Mouse (Mus musculus): ENCODE data around the gene Rac1.

The Rac1 gene

DNA sequence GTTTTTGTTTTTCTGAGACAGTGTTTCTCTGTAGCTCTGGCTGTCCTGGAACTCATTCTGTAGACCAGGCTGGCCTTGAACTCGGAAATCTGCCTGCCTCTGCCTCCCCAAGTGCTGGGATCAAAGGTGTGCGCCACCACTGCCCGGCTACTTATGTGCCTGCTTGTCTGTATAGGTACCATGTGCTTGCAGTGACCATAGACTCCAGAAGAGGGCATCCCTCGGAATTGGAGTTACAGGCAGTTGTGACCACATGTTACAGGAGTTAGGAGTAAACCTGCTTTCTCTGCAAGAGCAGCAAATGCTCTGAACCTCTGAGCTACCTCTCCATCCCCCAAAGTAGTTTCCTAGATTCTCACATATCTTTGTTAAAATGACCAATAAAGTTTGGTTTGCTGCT, 36.1 kb downstream of the Rac1 start:
- DNase-seq (ENCODE audit: low spot score), result no peak

DNA sequence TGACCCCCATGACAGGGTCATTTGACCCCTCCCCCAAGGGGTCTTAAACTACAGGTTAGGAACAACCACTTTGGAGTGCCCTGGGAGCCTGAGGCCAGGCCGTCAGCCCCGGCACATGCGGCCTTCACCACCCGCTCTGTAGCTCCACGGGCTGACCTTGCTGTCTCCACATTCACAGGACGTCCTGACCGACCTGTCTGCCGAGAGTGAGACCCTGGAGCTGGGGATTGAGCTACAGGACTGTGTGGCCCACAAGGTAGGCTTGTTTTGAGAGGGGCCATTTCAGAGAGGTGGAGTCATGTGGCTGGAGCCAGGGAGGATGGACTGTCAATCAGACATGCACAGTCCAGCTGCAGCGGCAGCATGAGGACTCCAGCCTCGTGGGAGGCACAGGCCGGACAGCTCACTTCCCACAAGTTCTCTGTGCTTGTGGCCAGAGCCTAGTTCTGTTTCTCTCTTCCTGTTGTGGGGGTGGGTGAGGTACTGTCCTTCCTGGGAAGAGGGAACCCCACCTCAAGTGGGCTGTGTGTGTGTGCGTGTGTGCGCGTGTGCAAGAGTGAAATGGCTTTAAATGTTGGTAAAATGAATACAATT, 38.0 kb downstream of the Rac1 start:
- DNase-seq (ENCODE audit: low spot score), result no peak

DNA sequence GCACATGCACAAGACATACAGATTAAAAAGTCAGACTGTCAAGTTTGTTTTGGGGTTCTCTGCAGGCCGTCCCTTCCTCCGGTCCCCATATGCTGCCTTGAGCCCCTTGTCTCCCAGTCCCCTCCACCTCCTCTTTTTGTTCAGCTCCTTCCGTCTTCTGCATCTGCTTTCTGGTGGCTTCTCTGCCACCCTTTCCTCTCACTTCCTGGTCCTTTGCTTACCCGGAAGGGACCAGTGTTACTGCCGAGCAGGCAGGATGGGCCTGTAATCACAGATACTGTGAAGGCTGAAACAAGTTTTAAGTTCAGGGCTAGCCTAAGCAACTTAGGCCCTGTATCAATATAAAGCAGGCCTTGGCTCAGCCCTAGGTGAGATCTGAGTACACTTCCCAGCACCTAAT, 39.8 kb downstream of the Rac1 start:
- no peak for DNase-seq (ENCODE audit: low spot score)

DNA sequence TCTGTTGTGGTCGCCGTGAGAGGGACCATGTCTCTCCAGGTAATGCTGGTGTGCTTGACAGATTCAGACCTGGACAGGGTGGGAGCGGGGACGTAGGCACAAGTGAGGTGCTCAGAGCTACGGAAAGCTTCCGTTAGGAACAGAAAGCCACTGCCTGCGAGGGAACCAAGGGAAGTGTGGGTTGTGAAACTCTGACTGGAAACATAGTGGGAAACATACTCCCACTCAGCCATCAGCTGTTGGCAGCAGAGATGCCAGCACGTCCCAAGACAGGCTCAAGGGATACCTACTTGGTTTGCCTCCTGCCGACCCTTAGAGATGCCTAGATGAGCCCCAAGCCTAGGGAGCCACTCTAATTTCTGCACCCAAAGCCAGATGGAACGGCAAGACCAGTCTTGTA, 40.6 kb downstream of the Rac1 start:
- DNase-seq (ENCODE audit: low spot score), result no peak

DNA sequence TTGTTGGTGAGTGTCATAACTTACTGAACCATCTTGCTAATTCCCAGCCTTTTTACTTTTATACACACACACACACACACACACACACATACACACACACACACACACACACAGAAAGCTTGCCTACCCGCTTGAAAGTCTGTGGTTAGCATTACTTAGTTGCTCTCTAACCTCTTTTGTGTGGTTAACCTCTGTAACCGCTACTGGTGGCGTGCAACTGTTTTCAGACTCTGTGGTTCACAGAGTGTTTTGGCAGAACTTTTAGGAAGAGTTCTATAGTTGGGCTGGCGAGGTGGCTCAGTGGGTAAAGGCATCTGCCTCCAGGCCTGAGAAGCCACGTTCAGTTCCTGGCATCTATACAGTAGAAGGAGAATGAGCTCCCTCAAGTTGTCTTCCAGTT, 42.9 kb downstream of the Rac1 start:
- DNase-seq (ENCODE audit: low spot score), result no peak

DNA sequence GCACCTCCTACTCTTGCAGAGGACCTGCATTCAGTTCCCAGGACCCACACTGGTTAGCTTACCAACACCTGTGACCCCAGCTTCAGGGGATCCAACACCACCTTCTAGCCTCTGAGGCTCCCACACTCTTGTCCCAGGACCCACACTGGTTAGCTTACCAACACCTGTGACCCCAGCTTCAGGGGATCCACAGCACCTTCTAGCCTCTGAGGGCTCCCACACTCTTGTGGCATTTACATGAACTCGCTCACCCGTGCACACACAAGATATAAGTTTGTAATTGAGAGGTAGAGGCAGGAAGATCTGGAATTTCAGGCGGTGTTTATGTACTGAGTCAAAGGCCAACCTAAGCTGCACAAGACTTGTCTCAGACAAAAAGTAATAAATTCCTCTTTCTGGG, 49.9 kb downstream of the Rac1 start:
- DNase-seq (ENCODE audit: low spot score), result no peak

DNA sequence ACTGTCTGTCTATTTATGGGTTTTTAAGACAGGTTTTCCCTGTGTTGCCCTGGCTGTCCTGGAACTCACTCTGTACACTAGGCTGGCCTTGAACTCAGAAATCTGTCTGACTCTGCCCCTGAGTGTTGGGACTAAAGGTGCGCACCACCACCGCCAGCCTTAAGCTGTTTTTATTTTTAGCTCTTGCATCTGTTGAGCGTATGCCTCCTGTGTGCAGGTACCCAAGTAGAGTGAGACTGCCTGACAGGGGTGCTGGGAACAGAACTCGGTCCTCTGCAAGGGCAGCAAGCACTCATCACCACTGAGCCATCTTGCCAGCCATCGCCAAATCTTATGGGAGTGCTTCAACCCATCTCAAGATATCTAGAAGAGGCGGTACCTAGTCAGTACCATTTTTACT, 51.8 kb downstream of the Rac1 start:
- DNase-seq (ENCODE audit: low spot score), result no peak

DNA sequence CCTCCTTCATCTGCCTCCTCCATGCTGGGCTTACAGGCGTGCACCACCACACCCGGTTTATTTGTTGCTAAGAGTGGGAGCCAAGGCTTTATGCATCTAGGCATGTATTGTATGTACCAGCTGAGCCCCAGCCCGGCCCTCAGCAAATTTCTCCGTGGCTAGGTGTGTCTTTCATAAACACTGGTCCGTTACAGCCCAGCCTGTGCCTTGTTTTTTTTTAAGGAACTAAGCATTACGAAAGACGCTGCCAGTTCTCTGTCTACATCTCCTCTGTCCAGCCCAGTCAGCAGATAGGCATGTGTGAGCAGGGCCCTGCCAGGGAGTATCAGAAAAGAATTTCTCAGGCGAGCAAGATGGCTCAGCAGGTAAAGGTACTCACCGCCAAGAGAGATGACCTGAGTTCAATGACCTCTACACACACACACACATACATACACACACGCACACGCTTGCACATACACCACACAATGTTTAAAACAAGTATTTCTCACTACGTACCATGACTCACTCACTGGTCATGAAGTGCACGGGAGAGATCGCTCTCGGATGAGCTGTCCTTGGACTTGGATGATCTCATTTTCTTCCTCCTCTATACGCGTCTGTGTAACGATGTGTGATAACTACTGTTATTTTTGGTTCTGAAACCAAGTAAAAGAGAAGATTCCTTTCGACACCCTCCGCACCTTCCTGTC, 52.5 kb downstream of the Rac1 start:
- DNase-seq (ENCODE audit: low spot score), result no peak

DNA sequence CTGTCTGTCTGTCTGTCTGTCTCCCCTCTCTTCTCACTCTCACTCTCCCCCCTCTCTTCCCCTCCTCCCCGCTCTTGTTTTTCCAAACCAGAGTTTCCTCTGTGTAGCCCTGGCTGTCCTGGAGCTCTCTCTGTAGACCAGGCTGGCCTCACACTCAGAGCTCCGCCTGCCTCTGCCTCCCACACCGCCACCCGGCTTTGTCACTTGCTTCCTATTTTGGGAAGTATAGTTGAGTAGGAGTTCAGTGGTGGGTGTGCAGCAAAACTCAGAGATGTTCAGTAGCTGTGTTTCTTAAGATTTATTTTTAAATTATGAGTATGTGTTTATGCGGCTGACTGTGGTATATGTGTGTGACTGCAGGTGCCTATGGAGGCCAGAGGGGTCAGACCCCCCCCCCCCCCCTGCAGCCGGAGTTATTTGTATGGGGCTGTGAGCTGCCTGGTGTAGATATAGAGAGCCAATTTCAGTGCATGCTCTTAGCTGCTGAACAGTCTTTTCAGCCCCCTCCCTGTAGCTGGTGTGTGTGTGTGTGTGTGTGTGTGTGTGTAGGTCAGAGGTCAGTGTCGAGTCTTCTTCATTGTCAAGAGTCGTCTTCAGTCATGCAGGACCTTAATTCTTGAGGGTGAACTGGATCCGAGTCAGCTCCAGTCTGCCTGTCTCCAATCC, 55.8 kb downstream of the Rac1 start:
- no peak for DNase-seq (ENCODE audit: low spot score)

DNA sequence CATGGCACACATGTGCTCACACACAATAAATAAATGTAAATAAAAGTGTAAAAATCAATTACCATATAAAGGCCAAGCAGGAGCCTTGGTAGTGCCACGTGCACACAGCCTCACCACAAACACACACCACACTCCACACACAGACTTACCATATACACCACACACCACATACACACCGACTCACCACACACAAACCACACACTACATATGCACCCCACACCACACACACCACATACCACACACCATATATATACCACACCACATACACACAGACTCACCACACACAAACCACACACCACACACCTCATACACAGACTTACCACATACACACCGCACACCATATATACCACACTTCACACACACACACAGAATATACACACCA, 56.7 kb downstream of the Rac1 start:
- no peak for DNase-seq (ENCODE audit: low spot score)

DNA sequence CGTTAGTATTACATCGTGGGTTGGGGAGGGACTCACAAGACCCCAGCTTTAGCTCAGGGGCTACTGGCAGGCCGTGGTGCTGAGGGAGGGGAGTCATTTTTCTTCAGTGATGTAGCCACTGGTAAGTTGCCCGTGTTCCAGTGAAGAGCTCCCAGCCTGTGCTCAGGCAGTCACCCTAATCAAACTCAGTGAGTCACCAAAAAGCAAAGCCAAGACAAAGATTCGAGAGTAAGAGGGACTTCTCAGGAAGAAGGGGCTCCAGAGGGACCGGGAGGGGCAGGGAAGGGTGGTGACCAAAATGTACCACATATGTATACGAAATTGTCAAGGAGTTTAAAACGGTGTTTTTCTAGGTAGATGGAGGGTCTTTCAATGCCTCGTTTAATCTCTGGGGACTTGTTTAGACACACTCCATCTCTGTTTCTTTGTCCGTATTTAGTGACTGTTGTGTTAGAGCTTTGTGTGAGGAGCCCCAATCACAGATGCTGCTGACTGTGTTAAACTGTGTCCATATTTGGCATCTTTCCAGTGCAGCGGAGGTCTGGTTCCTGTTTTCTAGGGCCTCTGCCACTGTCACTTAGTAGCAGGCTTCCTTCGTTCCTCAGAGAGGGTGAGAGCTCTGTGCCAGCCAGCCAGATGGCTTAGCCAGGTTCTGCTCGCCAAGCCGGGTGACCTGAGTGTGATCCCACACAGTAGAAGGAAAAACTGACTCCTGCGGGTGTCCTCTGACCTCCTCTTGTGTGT, 57.2 kb downstream of the Rac1 start:
- DNase-seq (ENCODE audit: low spot score), result no peak

DNA sequence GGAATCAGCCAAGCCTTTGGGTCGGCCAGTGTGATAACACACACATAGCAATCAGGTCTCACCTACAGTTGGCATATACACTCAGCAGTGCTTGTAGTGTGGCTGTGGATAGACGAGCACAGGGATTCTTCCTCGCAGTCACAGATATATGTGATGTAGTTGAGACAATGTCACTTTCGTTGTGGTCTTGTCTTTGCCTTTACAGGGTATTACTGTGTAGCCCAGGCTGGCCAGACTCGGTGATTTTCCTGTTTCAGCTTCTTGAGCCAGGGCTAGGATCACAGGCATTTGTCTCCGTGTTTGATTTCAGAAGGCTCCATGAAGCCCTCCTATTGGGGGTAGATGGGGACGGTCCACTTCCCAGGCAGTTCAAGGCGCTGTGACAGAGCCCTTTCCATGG, 58.2 kb downstream of the Rac1 start:
- no peak for DNase-seq (ENCODE audit: low spot score)

DNA sequence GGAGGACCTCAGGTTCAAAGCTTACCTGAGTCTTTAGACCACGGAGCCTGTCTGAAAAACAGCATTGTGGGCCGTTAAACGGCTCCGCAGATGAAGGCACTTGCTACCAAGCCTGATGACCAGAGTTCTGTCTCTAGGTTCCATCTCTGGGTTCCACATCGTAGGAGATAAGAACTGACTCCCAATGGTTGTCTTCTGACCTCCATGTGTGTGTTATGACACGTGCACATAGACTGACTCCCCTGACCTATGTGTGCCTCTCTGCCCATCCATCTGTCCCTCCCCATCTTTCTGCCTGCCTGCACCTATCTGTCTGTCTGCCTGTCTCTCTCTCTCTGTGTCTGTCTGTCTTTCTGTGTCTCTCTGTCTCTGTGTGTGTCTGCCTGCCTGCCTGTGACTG, 59.9 kb downstream of the Rac1 start:
- DNase-seq (ENCODE audit: low spot score), result no peak

DNA sequence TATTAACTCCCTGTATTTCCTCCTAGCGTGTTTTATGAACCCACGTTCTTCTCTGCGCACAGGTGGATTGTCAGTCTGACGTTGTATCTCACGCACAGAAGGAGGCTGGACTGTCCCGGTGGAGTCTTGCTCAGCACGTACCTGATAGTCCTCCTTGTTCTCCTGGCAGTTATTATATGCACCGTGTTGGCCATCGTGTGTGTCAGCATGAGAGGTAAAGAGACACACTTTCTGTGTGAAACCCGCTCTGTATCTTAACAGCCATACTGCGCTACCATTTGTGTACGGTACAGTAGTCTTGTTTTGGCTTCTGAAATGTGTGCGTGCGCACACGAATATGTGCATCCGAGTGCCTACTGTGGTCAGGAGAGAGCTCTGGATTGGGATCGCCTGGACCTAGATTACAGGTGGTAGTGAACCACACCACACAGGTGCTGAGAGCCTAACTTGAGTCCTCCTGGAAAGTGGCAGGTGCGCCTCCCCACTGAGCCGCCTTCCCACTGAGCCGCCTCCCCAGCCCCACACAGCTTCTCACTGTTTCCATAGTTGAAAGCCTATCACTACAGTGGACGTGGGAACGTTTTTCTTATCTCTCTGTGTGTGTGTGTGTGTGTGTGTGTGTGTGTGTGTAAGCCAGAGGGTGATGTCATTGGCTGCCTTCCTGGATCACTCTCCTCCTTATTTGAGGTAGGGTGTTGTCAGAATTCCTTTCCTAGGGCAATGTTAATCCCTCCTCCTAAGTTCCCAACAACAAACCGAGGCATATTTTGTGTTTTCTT, 60.8 kb downstream of the Rac1 start:
- no peak for DNase-seq (ENCODE audit: low spot score)

DNA sequence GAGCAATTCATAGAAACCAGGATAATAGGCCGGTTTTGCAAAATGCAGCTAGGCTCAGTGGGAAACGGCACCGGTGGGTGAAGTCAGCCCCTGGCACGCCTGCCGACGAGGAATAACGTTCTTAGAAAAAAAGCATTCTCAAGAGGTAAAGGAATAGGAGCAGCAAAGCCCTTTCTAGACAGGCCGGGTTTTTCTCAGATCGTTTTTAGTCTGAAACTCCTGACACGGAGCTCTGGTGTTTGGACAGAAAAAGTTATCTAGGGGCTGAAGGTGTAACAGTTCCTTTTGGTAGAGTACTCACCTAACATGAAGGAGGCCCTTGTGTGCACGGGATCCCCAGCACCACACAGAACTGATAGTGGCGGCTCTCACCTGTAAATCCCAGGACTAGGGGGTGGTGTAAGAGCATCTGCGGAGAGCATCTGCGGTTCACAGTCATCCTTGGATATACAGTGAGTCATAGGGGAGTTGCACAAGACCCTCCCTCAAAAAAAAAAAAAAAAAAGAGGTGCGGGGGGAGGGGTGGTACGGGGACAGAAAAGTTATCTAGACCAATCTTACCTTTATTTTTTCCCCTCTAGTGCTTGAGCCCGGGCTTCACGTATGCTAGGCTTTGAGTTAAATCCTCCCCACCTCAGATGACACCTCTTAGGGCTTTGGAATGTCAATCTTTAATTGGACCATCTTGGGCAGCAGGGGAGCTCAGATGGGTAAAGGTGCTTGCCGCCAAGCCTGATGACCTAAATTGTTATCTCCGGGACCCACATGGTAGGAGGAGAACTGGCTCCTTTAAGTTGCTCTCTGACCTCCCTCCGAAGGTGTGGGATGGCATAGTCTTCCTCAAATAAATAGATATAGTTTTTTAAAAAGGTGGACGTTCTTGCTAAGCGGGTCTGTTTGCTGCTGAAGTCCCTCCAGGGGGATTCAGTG, 62.4 kb downstream of the Rac1 start:
- no peak for DNase-seq (ENCODE audit: low spot score)

DNA sequence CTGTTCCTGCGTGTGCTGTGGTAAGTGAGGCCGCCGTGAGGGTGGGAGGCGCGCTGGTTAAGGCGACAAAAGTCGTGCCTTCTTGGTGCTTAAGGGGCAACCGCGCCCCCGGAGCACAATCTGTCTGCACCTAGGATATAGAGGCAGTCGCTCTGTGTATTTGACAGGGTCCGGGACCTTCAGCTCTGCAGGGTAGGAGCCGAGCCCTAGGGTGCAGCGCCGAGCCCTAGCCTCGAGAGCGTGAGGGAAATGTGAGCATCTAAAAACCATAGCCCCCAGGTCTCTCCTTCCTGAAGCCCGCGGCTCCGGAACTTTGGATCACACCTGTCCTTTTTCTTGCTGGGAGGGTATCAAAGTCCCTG, 63.1 kb downstream of the Rac1 start:
- DNase-seq (ENCODE audit: low spot score), result no peak

DNA sequence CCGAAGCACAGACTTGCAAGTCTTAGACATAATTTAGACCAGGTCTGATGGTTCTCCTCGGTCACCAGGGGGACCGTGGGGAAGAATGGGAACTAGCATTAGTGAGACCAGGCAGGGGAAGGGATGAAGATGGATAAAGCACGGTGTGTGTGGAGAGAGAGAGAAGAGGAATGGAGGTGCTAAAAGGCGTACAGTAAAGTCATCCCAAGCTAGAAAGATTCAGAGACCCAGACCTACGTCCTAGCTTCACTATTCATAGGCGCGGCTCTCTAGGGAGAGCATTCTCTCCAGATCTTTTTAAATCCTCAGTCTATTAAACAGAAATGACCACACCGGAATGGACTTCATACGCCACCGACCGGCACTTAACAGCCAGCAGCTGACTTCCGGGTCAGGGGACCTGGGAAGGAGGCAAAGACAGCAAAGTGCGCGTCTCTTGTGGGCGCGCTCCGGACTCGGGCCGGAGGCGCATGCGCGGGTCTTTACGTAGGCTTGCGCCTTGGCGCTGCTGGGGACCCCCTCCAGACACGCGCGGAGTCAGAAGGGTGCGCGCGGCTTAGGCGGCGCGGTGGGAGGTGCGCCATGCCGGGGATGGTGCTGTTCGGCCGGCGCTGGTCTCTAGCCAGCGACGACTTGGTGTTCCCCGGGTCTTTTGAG, 63.6 kb downstream of the Rac1 start, which contains the start of gene Daglb:
Daglb (plus strand) TSS at position 485 of the 657 bp plus-strand sequence.
- peak; percentile 74 for DNase-seq (ENCODE audit: low spot score)

DNA sequence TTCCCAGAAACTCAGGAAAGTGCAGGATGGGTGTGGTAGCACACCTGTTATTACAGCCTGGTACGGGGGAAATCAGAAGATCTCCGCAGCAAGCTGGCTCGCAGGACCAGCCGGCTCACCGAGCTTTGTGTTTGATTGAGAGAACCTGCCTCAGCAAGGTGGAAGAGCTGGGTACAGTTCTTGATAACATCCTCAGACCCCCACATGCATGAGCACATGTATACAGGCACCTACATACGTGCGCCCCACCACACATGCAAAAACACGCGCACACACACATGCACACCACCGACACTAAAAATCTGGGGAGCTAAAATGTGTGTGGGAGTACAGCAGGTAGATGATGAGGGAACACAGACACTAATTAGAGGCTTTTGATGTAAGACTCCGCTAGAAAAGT, 64.2 kb downstream of the Rac1 start:
- no peak for DNase-seq (ENCODE audit: low spot score)

Data from ovary, postnatal 14 days (tissue).